Mouse (Mus musculus) right cerebral cortex, postnatal 4 days (tissue): Measurements from ENCODE around the gene Txlna.

Experiments used
- DNase-seq: peaks from one replicate; pipeline ENCODE4 v3.0.0-alpha.2; 2022

Gene Txlna

DNA sequence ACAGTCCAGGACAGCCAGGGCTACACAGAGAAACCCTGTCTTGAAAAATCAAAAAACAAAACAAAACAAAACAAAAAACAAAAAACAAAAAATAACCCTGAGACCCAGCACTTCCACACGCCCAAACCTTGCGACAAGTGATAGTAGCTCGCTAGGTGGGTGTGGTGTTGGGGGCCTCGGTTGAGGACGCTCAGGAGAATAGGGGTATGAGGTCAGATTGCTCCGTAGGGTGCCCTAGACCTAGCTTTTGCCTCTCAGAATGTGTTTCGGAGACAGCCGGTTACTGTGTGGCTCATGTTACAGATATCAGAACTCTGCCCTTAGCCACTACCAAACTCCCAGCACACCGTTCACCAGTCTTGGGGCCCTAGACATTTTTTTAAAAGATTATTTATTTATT lies 55.1 kb downstream of the Txlna start:
- no peak for DNase-seq

DNA sequence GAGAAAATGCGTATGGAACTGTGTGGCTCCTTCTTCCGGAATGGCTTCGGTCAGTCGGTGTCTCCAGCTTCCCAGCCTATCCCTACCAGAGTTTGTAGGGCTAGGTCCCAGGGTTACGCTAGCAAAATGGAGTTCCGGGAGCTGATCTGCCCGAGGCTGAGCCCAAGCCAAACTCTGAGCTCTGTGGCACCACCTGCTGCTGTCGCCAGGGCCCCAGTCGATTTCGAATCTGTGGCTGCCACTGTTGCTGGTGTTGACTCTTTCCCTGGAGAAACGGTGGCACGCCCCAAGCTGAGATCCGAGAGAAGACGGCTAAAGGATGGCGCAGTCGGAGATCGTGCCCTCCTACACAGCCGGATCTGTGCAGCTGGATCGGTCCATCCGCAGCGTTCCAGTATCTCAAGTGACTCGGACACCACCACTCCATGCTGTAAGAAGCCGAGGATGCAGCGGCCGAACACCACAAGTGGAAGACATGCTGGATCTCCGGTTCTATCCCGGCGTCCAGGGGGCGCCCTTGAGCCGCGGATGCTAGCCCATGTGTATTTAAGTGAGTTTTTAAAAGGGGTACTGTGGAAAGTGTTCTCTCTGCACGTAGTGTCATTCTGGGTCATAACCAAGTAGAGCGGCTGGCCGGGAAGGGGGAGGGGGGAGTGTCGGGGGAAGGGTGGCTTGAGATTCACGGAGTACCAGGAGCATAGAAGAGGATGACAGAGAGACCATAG lies 55.8 kb downstream of the Txlna start:
- peak; percentile 77 for DNase-seq

DNA sequence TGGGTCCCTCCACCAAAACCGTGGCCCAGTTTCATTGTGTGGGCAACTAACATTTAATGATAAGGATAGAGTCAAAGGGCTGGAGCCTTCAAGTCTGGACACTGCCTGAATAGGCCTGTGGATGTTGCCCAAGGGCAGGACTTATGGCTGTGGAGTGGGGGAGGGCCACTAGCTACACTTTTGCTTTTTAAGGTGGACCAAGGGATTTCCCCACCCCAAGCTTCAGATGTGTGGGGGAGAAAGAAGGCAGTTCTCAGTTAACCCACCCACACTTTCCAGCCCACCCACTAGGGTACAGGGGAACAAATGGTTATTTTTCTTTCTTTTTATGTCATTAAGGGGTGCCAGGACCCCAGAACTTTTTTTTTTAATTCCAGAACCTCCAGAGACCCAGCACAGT lies 56.5 kb downstream of the Txlna start:
- DNase-seq, result no peak

DNA sequence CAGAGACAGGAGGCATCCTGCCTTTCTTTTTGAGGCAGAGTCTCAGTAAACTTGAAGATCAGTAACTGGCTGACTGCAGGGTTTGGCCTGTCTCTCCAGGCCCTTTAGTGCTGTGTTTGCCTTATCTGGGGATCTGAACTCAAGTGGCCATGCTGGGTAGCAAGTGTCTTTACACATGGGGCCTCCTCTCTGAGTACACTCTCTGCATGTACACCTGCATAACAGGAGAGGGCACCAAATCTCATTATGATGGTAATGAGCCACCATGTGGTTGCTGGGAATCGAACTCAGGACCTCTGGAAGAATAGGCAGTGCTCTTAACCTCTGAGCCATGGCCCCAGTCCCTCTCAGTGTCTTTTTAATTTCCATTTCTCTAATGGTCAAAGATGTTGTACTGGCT lies 58.6 kb downstream of the Txlna start:
- DNase-seq, result no peak

DNA sequence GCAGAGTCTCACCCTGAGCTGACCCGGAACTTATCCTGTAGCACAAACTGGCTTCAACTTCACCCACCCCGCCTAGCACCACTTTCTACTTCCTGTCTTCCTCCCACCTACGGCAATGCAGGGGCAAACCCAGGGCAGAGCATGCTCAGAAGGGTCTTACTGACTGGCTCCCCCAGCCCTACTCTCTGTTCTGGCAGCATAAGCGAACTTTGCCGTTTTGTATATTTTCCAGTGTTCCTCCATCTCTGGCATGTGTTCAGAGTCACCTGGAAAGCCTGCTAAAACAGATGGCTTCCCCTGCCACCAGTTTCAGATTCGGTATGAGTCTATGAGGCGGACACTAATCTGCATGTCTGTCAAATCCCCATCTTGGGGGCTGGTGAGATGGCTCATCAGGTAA lies 60.5 kb downstream of the Txlna start:
- no peak for DNase-seq

DNA sequence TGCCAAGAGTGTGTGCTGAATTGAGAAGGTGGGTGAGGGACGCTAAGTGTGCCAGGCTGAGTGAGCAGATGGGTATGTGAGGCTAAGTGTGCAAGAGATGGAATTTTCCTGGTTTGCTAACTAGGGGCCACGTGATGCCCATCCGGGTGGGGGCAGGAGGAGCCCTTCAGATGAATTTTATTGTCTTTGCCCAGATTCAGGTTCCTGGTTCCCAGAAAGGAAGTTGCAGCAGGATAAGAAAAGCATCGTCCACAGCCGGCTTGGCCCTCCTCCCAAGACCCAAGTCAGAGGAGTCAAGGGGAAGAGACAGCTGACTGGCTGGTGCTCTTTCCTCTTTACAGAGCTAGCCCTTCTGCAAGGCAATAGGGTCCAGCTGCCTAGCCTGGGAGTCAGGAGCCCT lies 62.4 kb downstream of the Txlna start, which contains the start of gene Fam167b:
Fam167b (minus strand) TSS at position 84 of the 400 bp plus-strand sequence.
- no peak for DNase-seq

DNA sequence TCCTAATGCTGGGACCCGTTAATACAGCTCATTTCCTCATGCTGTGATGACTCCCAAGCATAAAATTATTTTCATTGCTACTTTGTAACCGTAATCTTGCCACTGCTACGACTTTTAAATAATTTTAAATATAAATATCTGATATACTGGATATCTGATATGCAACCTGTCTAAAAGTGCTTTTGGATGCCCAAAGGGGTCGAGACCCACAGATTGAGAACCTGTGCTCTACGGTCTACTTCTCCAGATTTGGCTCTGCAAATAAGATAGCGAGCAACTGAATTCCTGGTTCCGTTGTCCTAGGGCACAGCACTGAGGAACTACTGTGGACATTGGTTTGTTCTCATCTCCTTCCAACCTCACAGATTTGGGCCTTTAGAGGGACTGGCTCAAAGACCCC lies 63.2 kb downstream of the Txlna start:
- DNase-seq, result no peak

DNA sequence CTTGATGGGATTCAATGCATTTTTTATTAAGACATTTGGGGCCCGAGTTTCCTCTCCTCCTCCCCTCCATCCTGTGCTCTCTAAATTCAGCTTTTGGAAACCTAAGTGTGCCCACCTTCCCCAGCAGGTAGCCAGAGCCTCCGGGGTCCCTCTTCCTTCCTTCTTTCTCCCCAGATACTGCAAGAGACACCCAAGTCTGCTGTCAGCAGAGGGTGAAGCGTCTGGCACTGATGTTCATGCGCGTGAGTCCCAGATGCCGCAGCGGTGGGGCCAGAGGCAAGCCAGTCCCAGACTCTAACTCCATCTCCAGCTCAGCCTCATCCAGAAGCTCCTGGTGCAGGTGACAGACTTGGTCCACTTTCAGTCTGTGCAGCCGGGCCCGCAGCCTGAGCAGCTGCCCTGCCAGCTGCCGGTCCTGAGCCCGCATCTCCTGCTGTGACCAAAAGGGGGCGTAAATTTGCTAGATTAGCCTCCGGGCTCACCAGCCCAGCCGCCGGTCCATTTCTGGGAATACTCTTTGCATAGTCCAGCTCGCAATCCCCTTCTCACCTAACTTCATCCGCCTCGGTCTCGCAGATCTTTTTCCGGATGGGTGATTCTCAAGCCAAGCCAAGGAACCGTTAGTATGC lies 63.9 kb downstream of the Txlna start:
- DNase-seq, result peak; percentile 53
